Mouse (Mus musculus) left cerebral cortex, postnatal 10 days (tissue): Measurements from ENCODE around the gene Prim1. TPM values are rescaled to one million over a fixed set of nuclear protein-coding genes. Genes with fewer than 3 reads are reported as not detected.

Experiments
- DNase-seq, 2 experiments: peaks; one replicate each; pipeline ENCODE4 v3.0.0; 2021 to 2022; ENCODE audit warnings: low spot score in 2 of 2, mixed read lengths in 1 of 2; ENCODE audit errors: extremely low spot score in 1 of 2
- intact Hi-C: fragments of 180-260 bp; cut with DNase I; formaldehyde crosslinking; loops from one replicate; pipeline ENCODE4 v1.15.1; 2025
- total RNA-seq, 2 experiments: library from RNA; stranded (reverse); gene quantifications; 2 replicates each; pipeline ENCODE4 v1.2.3; 2021

Gene Prim1
- 10 to 100 TPM; 10.5 to 10.9 TPM for total RNA-seq

DNA sequence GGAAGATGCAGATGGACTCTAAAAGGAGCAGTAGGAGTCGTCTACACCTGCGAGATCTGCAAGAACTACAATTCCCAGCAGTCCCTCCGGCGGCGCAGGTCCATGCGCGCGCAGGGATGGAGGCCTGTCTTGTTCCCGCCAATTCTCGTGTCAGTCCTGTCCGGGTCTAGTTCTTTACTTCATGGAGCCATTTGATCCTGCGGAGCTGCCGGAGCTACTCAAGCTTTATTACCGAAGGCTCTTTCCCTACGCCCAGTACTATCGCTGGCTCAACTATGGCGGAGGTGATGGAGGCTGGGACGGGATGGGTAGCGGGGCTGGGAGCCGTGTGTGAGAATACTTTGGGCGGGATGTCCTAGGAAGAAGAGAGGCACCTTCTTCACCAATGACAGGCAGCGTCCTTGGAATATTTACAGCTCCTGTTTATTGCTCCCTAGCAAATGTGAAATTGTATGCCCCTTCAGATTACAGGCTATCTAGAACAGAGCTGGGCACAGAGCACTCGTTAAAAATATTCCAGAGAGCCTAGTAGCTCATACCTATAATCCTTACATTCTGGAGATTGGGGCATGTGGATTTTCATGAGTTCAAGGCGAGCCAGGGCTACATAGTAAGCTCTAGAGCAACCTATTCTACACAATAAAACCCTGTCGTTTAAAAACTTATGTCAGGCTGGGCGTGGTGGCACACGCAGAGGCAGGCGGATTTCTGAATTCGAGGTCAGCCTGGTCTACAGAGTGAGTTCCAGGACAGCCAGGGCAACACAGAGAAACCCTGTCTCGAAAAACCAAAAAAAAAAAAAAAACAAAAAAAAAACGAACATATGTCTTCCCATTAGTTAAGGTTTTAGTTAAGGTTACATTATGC lies at the start of gene Prim1:
Prim1 (plus strand) TSS at position 101 of the 867 bp plus-strand sequence.
- intact Hi-C loops = no loop called here
- peak; percentile 69 to 78 for DNase-seq

DNA sequence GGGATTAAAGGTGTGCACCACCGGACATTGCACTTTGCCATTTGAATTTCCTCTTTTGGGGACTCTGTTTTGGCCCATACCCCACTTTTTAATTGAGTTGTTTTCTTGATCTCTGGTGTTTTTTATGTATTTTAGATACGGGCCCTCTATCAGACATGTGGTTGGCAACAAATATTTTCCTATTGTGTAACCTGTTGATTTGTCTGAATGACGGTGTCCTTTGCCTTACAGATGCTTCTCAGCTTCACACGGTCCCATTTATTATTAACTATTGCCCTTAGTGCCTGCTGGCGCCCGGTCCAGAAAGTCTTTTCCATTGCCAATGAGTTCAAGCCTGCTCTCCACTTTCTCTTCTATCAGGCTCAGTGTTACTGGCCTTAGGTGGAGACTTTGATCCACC lies 48.5 kb upstream of the Prim1 start:
- intact Hi-C loops = no loop called here
- DNase-seq = no peak

DNA sequence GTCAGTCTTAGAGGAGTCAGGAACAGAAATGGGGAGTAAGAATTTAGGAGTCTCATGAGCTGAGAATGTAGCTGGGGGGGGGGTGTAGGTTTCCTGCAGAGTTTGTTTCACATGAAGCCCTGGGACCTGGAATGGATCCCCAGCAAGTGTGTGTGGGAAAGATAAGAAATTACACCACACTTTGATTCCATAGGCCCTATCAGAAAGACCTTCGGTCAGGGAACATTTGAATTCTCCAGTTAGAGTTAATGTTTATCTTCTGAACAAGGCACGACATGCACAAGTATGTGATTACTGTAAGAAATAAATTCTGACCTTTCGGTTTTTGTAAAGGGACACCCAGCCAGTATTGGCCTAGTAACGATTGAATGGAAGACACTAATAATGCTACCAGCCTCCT lies 45.1 kb upstream of the Prim1 start:
- no peak for DNase-seq
- intact Hi-C loops = no loop called here

DNA sequence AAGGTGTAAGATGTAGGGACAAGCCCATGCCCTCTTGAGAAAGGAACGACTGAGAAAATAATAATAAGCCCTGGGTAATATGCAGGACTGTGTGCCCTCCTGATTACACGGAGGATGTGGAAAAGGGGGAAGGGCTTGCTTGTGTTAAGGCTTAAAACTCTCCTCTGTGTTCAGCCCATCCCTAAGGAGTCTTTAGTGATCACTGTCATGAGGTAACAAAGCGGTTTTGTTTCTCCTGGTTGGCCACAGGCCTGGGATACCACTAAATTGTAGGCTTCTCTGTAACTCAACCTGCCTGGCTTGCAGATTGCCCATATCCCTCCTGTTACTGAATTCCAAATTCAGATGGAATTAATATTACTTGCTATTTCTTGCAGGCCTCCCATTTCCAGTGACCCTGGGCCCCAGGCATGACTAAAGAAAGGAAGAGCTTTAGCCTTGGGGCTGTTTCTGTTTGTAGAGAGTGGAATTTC lies 44.6 kb upstream of the Prim1 start:
- intact Hi-C loops = no loop called here
- DNase-seq = no peak

DNA sequence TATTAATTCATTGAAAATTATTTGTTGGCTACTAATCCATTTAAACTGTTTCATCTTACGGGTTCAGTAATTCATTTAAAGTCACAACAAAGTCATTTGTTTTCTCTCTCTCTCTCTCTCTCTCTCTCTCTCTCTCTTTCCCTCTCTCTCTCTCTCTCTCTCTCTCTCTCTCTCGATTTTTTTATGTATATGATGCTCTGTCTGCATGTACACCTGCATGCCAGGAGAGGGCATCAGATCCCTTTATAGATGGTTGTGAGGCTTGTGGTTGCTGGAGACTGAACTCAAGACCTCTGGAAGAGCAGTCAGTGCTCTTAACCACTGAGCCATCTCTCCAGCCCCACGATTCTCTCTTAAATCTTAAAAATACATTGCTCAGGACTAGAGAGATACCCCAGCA lies 43.8 kb upstream of the Prim1 start:
- intact Hi-C loops = no loop called here

DNA sequence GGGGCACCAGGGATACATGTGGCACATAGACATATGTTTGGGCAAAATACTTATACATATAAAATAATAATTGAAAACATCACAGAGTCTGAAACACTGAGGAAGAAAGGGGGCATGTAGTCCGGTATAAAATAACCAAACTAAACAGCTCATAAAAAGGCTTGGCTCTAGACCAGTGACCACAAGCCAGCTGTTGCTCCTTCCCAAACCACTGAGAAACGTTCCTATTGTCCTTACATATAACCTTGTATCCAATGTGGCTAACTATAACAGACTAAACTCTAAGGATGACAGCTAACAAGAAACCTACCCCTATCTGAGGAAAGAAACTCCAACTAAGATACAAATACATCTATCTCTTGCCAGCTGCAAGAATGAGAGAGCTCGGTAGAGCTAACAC lies 40.9 kb upstream of the Prim1 start:
- no peak for DNase-seq
- intact Hi-C loops = no loop called here

More for the DNA sequence above, 43.8 kb upstream of the Prim1 start:
- no peak for DNase-seq

DNA sequence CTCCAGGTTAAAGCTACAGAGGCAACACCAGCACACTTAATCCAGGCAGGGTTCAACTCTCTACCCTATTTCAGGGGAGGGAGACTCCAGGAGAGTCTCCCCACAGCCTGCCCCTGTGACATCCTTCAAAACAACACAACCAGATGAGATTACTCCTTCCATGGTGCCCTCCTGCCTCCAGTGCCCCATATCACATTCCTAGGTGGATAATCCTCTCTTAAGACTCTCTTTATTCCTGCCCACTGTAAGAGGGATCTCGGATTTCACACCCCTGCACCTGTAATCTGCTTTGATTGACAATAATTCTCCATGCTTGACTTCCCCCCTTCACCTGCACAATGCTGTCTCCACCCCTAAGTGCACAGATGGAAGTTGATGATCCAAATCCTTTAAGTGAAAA lies 39.5 kb upstream of the Prim1 start:
- intact Hi-C loops = no loop called here
- DNase-seq = no peak

DNA sequence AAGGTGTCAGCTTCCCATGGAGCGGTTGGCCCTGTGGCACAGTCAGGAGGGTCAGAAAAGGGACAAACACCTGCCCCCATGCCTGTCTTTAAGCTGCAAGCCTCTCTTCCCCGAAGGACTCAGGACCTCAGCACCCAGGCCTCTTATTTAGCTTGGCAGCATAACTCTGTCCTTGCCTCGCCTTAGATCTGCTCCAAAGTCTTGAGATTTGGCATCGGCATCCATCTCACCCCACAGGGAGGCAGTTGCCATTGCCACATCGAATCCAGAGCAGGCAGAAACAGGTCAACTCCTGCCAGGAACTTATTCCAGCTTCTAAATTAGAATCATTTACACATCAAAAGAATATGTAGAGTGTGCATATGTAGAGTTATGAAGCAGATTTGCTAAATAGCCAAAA lies 30.3 kb upstream of the Prim1 start:
- intact Hi-C loops = no loop called here
- peak in 1 of 2 experiments; percentile 15 for DNase-seq

DNA sequence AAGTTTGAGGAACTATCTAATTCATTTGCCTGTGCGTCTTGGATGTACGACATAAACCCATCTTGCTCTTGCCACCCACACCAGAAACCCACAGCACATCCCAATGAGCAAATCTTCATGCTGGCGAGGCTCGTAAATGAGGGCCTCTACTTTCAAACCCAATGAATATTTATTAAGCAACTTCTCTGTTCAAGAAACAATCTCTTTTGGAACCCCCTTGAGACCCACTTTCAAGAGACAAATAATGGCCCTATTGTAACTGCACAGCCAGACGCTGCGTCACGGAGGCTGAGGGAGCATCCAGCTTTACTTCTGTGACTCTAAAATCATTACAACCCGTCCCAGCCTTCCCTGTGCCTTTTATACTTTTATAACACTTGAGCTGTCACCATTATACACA lies 29.4 kb upstream of the Prim1 start:
- intact Hi-C loops = no loop called here
- peak in 1 of 2 experiments; percentile 3 for DNase-seq

DNA sequence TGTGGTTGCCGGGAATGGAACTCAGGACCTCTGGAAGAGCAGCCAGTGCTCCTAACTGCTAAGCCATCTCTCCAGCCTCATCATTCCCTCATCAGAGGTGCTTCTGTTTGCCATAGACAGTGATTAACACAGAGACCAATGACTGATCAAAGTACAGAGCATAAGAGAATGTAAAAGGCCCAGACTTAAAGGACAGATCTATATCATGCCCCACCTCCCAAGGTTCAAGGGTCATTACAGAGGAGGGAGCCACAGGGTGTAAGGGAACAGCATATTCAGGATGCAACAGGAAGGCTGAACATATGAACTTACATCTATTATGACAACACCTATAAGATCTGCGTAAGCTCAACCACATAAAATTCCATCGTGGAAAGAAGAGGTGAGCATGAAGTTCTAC lies 18.3 kb upstream of the Prim1 start:
- intact Hi-C loops = no loop called here
- no peak for DNase-seq

DNA sequence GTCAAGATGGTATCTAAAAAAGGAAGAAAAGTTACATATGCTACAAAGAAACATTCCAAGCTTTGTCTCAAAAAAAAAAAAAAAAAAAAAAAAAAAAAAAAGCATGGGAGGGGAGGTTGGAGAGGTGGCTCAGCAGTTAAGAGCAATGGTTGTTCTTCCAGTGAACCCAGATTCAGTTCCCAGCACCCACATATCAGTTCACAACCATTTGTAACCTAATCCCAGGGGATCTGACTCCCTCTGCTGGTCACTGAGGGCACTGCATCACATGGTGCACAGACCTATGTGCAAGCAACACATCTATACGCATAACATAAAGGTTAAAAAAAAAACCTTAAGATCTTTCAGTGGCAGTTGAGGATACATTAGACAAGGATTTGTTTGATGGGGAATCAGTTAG lies 16.7 kb upstream of the Prim1 start:
- intact Hi-C loops = no loop called here
- no peak for DNase-seq

DNA sequence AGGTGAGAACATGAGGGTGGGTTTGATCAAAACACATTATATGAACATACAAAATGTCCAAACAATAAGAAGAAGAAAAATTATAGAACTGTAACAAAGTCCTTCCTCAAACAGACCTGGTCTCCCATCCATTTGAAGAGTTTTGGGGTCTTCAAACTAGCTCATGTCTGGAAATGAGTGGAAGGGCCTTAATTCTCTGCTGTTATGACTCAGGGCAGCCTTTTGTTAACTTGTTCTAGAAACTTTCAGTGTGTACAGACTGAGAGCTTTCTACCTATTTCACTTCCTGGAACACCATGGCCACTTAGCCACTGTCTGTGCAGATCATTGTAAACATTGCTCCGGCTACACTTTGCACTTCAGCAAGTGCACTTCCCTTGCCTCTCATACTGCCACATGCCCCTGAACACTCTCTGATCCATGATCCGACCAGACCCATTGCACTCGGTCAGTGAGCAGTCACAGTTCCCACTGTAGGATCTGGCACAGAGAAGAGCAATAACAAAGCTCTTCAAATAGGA lies 11.6 kb upstream of the Prim1 start:
- DNase-seq = no peak
- intact Hi-C loops = loop anchor here (10.0 kb wide), 1 partner anchor 319 kb away; no protein-coding TSS in a partner anchor

DNA sequence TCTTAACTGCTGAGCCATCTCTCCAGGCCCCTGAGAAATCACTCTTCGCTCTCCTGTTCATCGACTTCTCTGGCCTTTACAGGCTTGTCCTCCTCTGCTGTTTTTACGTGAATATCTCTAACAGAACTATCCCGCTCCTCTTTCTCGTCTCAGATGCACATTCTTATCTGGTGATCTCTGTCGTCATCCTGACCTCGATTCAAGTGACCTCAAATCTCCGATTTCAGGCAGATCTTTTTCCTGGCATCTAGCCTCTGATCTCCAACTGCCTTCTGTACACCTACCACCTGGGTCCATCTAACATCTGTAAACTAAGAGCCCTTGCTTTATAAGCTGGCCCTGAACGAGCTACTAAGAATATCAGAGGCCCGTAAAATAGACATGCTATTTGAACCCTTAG lies 10.1 kb upstream of the Prim1 start:
- intact Hi-C loops = loop anchor here (5.0 to 10.0 kb wide), 2 partner anchors 268 to 320 kb away; partner anchors contain the start of gene Zbtb39
- DNase-seq = no peak

DNA sequence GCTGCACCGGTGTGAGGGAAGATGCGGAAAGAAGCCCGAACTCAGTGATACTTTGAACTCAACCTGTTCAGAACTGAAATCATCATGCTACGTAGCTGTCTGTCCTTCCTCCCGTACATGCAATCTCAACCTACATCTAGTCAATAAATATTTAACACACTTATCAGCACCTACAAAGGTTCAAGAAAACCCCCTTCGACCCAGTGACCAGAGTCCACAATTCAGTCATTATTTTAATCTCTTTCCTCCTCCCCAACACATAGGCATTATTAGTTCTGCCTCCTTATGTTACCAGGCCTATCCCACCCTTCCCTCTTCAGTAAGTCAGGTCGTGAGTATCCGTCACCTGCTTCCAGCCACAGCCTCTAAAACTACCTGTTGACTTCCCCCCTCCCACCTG lies 9.5 kb upstream of the Prim1 start:
- no peak for DNase-seq
- intact Hi-C loops = loop anchor here (5.0 to 10.0 kb wide), 2 partner anchors 268 to 321 kb away; partner anchors contain the start of gene Zbtb39

DNA sequence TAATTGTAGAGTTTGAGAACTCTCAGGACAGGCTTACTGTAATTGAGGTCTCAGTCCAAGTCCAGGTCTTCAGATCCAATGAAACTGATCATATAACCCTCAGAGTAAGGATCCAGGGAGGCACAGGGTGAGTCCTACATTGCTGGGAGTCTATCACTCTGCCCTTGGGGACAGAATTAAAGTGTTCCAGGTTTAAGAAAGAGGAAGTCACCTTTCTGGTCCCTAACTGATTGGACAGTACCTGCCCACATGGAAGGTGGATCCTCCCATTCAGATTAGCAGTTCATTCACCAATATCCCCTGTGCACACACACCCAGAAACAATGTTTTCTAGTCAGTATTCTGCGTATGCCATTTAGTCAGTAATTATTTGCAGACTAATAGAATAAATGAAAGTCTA lies 7.5 kb upstream of the Prim1 start, which contains the start of gene Hsd17b6:
Hsd17b6 (minus strand) TSS at position 166 of the 400 bp plus-strand sequence.
- intact Hi-C loops = loop anchor here (2.0 to 10.0 kb wide), 3 partner anchors 51 to 323 kb away; partner anchors contain the start of gene Zbtb39
- no peak for DNase-seq

DNA sequence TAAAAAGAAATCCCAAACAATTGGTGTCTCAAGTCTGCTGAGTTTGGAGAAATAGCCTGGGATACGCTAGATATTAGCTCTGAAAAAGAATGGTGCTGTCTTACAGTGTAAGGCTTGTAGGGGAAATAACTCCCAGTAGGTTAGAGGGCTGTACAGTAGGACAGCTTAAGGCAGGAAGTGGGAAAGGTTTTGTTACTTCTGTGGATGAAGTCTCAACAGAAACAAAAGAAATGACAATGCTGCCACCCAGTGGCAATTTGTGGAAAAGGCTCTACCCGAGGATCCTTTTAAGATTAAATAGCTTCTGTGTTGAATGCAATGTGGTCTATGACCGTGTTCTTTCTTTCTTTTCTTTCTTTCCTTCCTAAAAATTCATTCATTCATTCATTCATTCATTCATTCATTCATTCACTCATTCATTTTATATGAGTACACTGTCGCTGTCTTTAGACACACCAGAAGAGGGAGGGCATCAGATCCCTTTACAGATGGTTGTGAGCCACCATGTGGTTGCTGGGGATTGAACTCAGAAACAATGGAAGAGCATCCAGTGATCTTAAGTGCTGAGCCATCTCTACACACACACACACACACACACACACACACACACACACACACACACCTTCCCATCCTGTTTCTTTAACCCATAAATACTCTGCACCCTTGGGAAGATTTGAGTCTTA lies 6.6 kb upstream of the Prim1 start:
- intact Hi-C loops = loop anchor here (5.0 to 10.0 kb wide), 2 partner anchors 271 to 324 kb away; partner anchors contain the start of gene Zbtb39
- DNase-seq = peak; percentile 67 to 81

DNA sequence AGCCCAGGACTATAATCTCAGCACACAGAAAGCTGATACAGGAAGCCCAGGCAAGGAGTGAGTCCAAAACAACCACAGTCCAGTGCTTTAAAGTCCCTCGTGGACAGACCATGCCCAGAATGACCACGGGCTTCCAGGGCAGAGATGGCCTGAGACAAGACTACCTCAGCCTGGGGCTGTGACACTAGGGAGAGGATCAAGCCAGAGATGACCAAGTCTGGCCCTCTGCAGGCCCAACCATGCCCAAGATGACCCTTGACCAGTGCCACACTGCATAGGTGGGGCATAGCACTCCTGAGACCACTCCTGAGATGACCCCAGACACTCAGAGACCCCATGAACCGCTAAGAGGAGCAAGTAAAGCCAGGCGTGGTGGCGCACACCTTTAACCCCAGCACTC lies 5.2 kb upstream of the Prim1 start:
- DNase-seq = no peak
- intact Hi-C loops = loop anchor here (5.0 to 10.0 kb wide), 2 partner anchors 272 to 325 kb away; partner anchors contain the start of gene Zbtb39

DNA sequence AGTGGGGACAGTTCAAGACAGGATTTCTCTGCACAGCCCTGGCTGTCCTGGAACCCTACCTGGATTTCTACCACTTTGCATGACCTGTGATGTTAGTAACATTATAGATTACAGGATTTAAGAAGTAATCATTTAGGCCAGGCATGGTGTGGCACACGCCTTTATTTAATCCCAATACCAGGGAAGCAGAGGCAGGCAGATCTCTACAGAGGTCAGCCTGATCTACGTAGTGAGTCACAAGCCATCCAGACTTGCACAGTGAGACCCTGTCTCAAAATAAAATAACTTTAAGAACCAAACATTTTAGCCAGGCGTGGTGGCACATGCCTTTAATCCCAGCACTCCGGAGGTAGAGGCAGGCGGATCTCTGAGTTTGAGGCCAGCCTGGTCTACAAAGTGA lies 7.2 kb downstream of the Prim1 start:
- intact Hi-C loops = no loop called here
- DNase-seq = no peak

DNA sequence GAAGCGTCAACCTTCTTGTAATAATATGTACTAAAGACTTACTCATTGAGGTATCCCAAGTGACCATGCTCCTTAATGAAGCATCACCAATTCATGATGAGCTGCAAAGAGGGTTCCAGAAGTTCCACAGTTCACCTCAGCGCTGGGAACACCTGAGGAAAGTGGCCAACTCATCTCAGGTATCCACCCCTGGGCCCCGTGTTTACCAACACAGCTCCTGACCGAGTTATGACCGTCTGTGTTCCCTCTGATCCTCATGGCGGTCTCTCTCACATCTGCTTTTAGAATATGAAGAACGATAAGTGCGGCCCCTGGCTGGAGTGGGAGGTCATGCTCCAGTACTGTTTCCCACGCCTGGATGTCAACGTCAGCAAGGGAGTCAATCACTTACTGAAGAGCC lies 8.5 kb downstream of the Prim1 start:
- intact Hi-C loops = no loop called here
- DNase-seq = no peak
